Mouse (Mus musculus): ENCODE data around the gene Slc35f1. TPM values are rescaled to one million over a fixed set of nuclear protein-coding genes. Genes with fewer than 3 reads are reported as not detected.

The Slc35f1 gene
- 0.14 and 0.23 TPM in 2 replicates for polyA plus RNA-seq (2014; fragmentation: Nextera tagmentation; extraction: Ambion mirVana)

- WGBS, result 0% methylated on average over 54 of the region's 54 CpGs
- peak within 1 kb of the TSS; percentile 43 for H3K9ac ChIP-seq (ENCODE audit: low read depth, low read length)
- peak; percentile 62 for ATAC-seq (replicated peaks; ENCODE audit: low FRiP score)
Observed at GRCm38 (mm10) chr10:52690334-52690991, at the start of gene Slc35f1. Gene Slc35f1, plus strand, starts transcription at chr10:52690533.

GRCm38 (mm10) chr10:52671234-52671633 lies 19.1 kb upstream of the Slc35f1 start:
- H3K27ac ChIP-seq (ENCODE audit: low read depth, low read length), result no peak overlapping the region
- ATAC-seq (replicated peaks; ENCODE audit: low FRiP score), result no peak
- H3K4me3 ChIP-seq (ENCODE audit: low read depth, low read length), result no peak overlapping the region

More at GRCm38 (mm10) chr10:52690334-52690991, at the start of gene Slc35f1:
- H3K9me3 ChIP-seq (ENCODE audit: control insufficient read depth, low read length), result no peaks in the 10 kb centered on the region
- peak within 1 kb of the TSS; percentile 72 for H3K4me2 ChIP-seq
- peak within 1 kb of the TSS; percentile 51 for H3K4me3 ChIP-seq (ENCODE audit: low read depth, low read length)
- no peaks in the 10 kb centered on the region; the same call in 1 of the 2 replicates for H3K4me1 ChIP-seq (replicated peaks; ENCODE audit: control insufficient read depth, insufficient read depth, low read length)
- peak; percentile 69 for DNase-seq (ENCODE audit: low spot score)
- no peaks in the 10 kb centered on the region for H3K36me3 ChIP-seq (ENCODE audit: control insufficient read depth, insufficient read depth, low read length)
- no peak within 1 kb of the TSS for H3K27ac ChIP-seq (ENCODE audit: low read depth, low read length)
- H3K27me3 ChIP-seq (replicated peaks; ENCODE audit: control insufficient read depth, insufficient read depth, low read length), result peaks cover 24% of the 10 kb centered on the region

GRCm38 (mm10) chr10:52690992-52691731 lies 829 bp downstream of the Slc35f1 start:
- H3K36me3 ChIP-seq (ENCODE audit: control insufficient read depth, insufficient read depth, low read length), result no peaks in the 10 kb centered on the region
- peaks cover 24% of the 10 kb centered on the region for H3K27me3 ChIP-seq (replicated peaks; ENCODE audit: control insufficient read depth, insufficient read depth, low read length)
- no peaks in the 10 kb centered on the region for H3K9me3 ChIP-seq (ENCODE audit: control insufficient read depth, low read length)
- WGBS, result 2% methylated on average over 43 of the region's 45 CpGs
- H3K9ac ChIP-seq (ENCODE audit: low read depth, low read length), result peak overlapping the region; percentile 43
- DNase-seq (ENCODE audit: low spot score) (peak; percentile 55), ATAC-seq (replicated peaks; ENCODE audit: low FRiP score) (peak; percentile 49)
- H3K4me1 ChIP-seq (replicated peaks; ENCODE audit: control insufficient read depth, insufficient read depth, low read length), result no peaks in the 10 kb centered on the region; the same call in 1 of the 2 replicates
- peak overlapping the region; percentile 51 for H3K4me3 ChIP-seq (ENCODE audit: low read depth, low read length)
- H3K27ac ChIP-seq (ENCODE audit: low read depth, low read length), result no peak overlapping the region
- peak overlapping the region; percentile 72 for H3K4me2 ChIP-seq

More at GRCm38 (mm10) chr10:52671234-52671633, 19.1 kb upstream of the Slc35f1 start:
- no peaks in the 10 kb centered on the region for H3K36me3 ChIP-seq (ENCODE audit: control insufficient read depth, insufficient read depth, low read length)
- H3K9ac ChIP-seq (ENCODE audit: low read depth, low read length), result no peak overlapping the region
- H3K9me3 ChIP-seq (ENCODE audit: control insufficient read depth, low read length), result no peaks in the 10 kb centered on the region
- H3K4me1 ChIP-seq (replicated peaks; ENCODE audit: control insufficient read depth, insufficient read depth, low read length), result no peaks in the 10 kb centered on the region
- no peaks in the 10 kb centered on the region for H3K27me3 ChIP-seq (replicated peaks; ENCODE audit: control insufficient read depth, insufficient read depth, low read length)
- DNase-seq (ENCODE audit: low spot score), result no peak
- H3K4me2 ChIP-seq, result no peak overlapping the region

GRCm38 (mm10) chr10:52703688-52704087 lies 13.4 kb downstream of the Slc35f1 start:
- Histone ChIP-seq H3K27ac (ENCODE audit: low read depth, low read length) (no peak overlapping the region), H3K27me3 (replicated peaks; ENCODE audit: control insufficient read depth, insufficient read depth, low read length) (no peaks in the 10 kb centered on the region), H3K4me3 (ENCODE audit: low read depth, low read length) (no peak overlapping the region), H3K4me1 (replicated peaks; ENCODE audit: control insufficient read depth, insufficient read depth, low read length) (no peaks in the 10 kb centered on the region), H3K9me3 (ENCODE audit: control insufficient read depth, low read length) (no peaks in the 10 kb centered on the region), H3K36me3 (ENCODE audit: control insufficient read depth, insufficient read depth, low read length) (no peaks in the 10 kb centered on the region), H3K4me2 (peak overlapping the region; percentile 61; the same call in 1 of the 2 replicates), H3K9ac (ENCODE audit: low read depth, low read length) (no peak overlapping the region)
- ATAC-seq (replicated peaks; ENCODE audit: low FRiP score) (no peak), DNase-seq (ENCODE audit: low spot score) (no peak)

- H3K4me1 ChIP-seq (replicated peaks; ENCODE audit: control insufficient read depth, insufficient read depth, low read length), result no peaks in the 10 kb centered on the region
- no peaks in the 10 kb centered on the region for H3K27me3 ChIP-seq (replicated peaks; ENCODE audit: control insufficient read depth, insufficient read depth, low read length)
- no peaks in the 10 kb centered on the region for H3K9me3 ChIP-seq (ENCODE audit: control insufficient read depth, low read length)
- peak overlapping the region; percentile 25 for H3K4me3 ChIP-seq (ENCODE audit: low read depth, low read length)
- ATAC-seq (replicated peaks; ENCODE audit: low FRiP score), result 0 out of 2 replicates have a peak, but pooled peaks have one; percentile 41
- peak; percentile 34 for DNase-seq (ENCODE audit: low spot score)
- H3K36me3 ChIP-seq (ENCODE audit: control insufficient read depth, insufficient read depth, low read length), result no peaks in the 10 kb centered on the region
- H3K4me2 ChIP-seq, result peak overlapping the region; percentile 61
- H3K9ac ChIP-seq (ENCODE audit: low read depth, low read length), result no peak overlapping the region
- WGBS, result 9% methylated on average over 31 of the region's 31 CpGs
- no peak overlapping the region for H3K27ac ChIP-seq (ENCODE audit: low read depth, low read length)
Observed at GRCm38 (mm10) chr10:52704101-52705051, 14.0 kb downstream of the Slc35f1 start.

GRCm38 (mm10) chr10:52709482-52709881 lies 19.1 kb downstream of the Slc35f1 start:
- 67% methylated on average over 2 of the region's 2 CpGs for WGBS
- no peak overlapping the region for H3K27ac ChIP-seq (ENCODE audit: low read depth, low read length)
- no peak overlapping the region for H3K9ac ChIP-seq (ENCODE audit: low read depth, low read length)
- ATAC-seq (replicated peaks; ENCODE audit: low FRiP score) (no peak), DNase-seq (ENCODE audit: low spot score) (no peak)
- no peaks in the 10 kb centered on the region for H3K27me3 ChIP-seq (replicated peaks; ENCODE audit: control insufficient read depth, insufficient read depth, low read length)
- no peak overlapping the region for H3K4me3 ChIP-seq (ENCODE audit: low read depth, low read length)
- no peaks in the 10 kb centered on the region for H3K4me1 ChIP-seq (replicated peaks; ENCODE audit: control insufficient read depth, insufficient read depth, low read length)
- H3K36me3 ChIP-seq (ENCODE audit: control insufficient read depth, insufficient read depth, low read length), result no peaks in the 10 kb centered on the region
- no peaks in the 10 kb centered on the region for H3K9me3 ChIP-seq (ENCODE audit: control insufficient read depth, low read length)
- no peak overlapping the region for H3K4me2 ChIP-seq

- Histone ChIP-seq H3K27ac (ENCODE audit: low read depth, low read length) (no peak overlapping the region), H3K9ac (ENCODE audit: low read depth, low read length) (no peak overlapping the region), H3K4me3 (ENCODE audit: low read depth, low read length) (no peak overlapping the region), H3K36me3 (ENCODE audit: control insufficient read depth, insufficient read depth, low read length) (no peaks in the 10 kb centered on the region), H3K4me1 (replicated peaks; ENCODE audit: control insufficient read depth, insufficient read depth, low read length) (no peaks in the 10 kb centered on the region), H3K9me3 (ENCODE audit: control insufficient read depth, low read length) (no peaks in the 10 kb centered on the region), H3K4me2 (no peak overlapping the region), H3K27me3 (replicated peaks; ENCODE audit: control insufficient read depth, insufficient read depth, low read length) (no peaks in the 10 kb centered on the region)
- WGBS, result 77% methylated on average over 4 of the region's 4 CpGs
- DNase-seq (ENCODE audit: low spot score) (no peak), ATAC-seq (replicated peaks; ENCODE audit: low FRiP score) (no peak)
Observed at GRCm38 (mm10) chr10:52712166-52712565, 21.8 kb downstream of the Slc35f1 start.

GRCm38 (mm10) chr10:52714557-52714956 lies 24.2 kb downstream of the Slc35f1 start:
- DNase-seq (ENCODE audit: low spot score), result no peak
- no peaks in the 10 kb centered on the region for H3K4me1 ChIP-seq (replicated peaks; ENCODE audit: control insufficient read depth, insufficient read depth, low read length)
- H3K4me3 ChIP-seq (ENCODE audit: low read depth, low read length), result no peak overlapping the region
- no peak overlapping the region for H3K4me2 ChIP-seq
- H3K36me3 ChIP-seq (ENCODE audit: control insufficient read depth, insufficient read depth, low read length), result no peaks in the 10 kb centered on the region
- no peaks in the 10 kb centered on the region for H3K9me3 ChIP-seq (ENCODE audit: control insufficient read depth, low read length)
- no peak overlapping the region for H3K9ac ChIP-seq (ENCODE audit: low read depth, low read length)
- no peak for ATAC-seq (replicated peaks; ENCODE audit: low FRiP score)
- 84% methylated on average over 2 of the region's 2 CpGs for WGBS
- no peak overlapping the region for H3K27ac ChIP-seq (ENCODE audit: low read depth, low read length)
- H3K27me3 ChIP-seq (replicated peaks; ENCODE audit: control insufficient read depth, insufficient read depth, low read length), result no peaks in the 10 kb centered on the region

Measured in liver, embryonic 11.5 days (tissue).